Mouse (Mus musculus) induced T-regulatory cell, adult 2 months (primary cell): ENCODE results near the gene Slc6a9.
A peak's percentile ranks its signal among the peaks of the same experiment; 100 is the strongest.

Experiments used
- DNase-seq: peaks from one replicate; pipeline ENCODE4 v3.0.0-alpha.2; 2012; ENCODE audit warnings: low read depth

Gene Slc6a9

GRCm38 (mm10) chr4:117834457-117834844 is at the start of gene Slc6a9:
Gene Slc6a9 (plus strand): TSS chr4:117834506.
- no peak for DNase-seq

GRCm38 (mm10) chr4:117786963-117787362 is 47.3 kb upstream of the Slc6a9 start:
- peak; percentile 26 for DNase-seq

DNA sequence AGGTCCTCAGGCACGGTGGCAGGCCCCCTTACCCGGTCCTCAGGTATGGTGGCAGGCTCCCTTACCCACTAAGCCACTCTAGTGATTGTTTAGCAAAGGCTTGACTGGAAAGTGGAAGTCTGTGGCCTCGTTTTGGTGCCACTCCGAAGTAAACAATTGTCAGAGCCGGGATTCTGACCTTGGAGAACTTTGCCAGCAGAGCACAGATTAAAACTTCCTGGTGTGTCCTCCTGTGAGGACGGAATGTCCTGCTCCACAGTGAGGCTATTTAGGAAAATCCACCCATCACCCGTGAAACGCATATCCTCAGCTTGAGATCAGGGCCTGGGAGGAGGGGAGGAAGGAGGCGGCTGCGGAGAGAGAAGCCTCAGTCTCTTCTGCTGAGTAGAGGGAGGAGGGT is 46.0 kb upstream of the Slc6a9 start:
- no peak for DNase-seq

DNA sequence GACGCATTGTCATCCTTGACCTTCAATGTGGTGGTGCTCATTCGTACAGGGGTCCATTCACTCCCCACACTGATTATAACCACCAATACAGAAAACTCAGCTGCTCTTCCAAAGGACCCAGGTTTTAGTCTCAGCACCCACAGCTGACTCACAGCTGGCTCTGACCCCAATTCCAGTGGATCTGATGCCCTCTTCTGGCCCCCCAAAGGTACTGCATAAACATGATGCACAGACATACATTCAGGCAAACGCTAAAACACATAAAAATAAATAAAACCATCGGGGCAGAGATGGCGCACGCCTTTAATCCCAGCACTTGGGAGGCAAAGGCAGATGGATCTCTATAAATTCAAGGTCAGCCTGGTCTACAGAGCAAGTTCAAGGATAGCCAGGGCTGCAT is 34.4 kb upstream of the Slc6a9 start:
- peak; percentile 3 for DNase-seq

GRCm38 (mm10) chr4:117806992-117807391 is 27.3 kb upstream of the Slc6a9 start:
- DNase-seq, result no peak

- no peak for DNase-seq
Measured at GRCm38 (mm10) chr4:117810933-117811332, 23.4 kb upstream of the Slc6a9 start.

DNA sequence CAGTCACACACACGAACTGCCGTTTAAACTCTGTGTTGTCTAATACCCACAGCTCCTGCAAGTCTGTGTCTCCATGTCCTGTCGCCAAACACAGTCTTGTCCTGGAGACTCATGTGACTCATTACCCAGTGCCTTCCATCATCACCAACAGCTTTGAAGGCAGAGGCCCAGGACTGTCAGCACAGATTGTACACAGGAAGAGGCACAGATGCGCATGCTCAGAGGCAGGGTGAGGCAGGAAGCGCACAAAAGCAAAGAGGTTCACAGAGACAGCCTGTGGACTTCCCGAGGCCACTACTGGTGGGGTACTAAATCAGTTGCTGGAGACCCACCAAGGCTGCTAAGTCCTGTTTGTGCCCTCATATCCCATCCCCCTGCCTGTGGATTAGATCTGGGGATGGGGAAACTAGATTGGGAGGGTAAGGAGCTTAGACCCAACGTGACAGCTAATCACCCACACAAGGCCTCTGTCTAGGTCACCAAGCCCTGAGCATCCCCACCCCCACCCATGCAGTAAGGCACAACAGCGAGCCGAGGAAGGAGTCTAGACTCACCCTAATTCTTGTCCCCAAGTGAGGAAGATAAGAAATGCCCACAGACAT is 20.6 kb upstream of the Slc6a9 start:
- no peak for DNase-seq

GRCm38 (mm10) chr4:117814333-117814732 is 20.0 kb upstream of the Slc6a9 start:
- DNase-seq, result no peak

- no peak for DNase-seq
Measured at GRCm38 (mm10) chr4:117816776-117817175, 17.5 kb upstream of the Slc6a9 start.

DNA sequence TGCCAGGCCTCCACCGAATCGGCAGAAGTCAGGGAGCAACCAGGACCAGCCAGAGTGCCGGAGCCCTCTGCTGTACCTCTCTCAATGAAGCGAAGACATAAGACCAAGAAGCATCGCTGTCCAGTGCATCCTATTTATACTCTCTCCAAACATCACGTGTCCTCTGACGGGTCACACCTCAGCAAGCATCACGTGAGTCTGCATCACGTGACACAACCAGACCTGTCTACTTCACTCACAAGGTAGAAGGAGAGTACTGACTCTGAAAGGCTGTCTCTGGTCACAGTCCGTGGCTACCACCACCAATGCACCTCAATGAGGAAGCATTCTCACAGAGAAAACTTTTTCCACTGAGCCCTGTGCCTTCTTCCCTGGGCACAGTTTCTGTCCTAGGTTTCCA is 16.3 kb upstream of the Slc6a9 start:
- no peak for DNase-seq

GRCm38 (mm10) chr4:117828572-117829145 is 5.6 kb upstream of the Slc6a9 start:
- DNase-seq, result no peak

- DNase-seq, result peak; percentile 46
Measured at GRCm38 (mm10) chr4:117829260-117830123, 4.8 kb upstream of the Slc6a9 start.

- DNase-seq, result no peak
Measured at GRCm38 (mm10) chr4:117830124-117830551, 4.2 kb upstream of the Slc6a9 start.

- DNase-seq, result no peak
Measured at GRCm38 (mm10) chr4:117830801-117831200, 3.5 kb upstream of the Slc6a9 start.

DNA sequence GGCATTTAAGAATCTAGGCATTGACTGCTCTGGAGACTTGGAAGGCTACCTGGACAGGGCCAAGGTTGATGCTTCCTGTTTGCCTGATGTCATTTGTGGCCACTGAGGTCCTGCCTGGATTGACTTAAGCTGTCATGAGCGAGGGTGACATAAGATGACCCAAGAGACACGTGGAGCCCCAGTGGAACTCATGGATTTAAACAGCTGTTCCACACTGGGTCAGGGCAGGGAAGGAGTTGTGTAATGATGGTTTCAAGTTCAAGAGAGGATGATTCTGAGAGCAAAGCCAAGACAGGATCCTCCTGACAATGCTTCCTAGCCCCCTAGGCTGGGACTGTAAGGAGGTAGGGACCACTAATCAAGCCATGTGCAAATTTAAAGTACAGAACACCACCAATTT is 2.8 kb upstream of the Slc6a9 start:
- no peak for DNase-seq

DNA sequence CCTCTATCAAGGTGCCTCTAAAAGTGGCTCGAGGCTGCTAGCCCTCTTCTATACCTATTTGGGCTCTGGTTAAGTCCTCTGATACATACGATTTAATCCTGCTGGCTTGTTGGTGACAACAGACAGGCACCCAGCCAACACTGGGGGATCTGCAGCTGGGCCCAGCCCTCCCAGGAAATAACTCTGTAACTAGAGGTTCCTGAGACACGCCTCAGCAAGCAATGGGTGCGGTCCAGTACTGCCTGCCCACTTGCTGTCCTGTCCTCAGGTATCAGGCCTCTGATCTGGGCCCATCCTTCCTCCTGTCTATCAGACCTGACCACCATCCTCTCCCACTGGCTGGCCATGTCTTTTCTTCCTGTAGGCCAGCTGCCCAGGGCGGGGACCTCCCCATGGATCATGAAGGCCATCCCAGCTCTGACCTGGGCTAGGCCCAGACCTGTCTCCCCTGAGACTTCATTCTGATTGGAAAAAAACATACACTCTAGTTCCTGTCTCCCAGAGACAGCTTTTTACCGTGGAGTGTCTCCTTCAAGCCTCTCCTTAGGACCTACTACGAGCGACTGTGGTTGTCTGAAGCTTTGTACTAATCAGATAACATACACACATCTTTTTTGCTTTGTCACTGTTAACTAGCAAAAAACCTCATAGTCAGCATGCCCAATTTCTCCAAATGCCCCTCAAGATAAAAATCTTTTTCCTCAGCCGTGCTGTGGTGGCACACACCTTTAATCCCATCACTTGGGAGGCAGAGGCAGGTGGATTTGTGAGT is 2.2 kb upstream of the Slc6a9 start:
- no peak for DNase-seq

- DNase-seq, result peak; percentile 60
Measured at GRCm38 (mm10) chr4:117834845-117835530, 682 bp downstream of the Slc6a9 start.

DNA sequence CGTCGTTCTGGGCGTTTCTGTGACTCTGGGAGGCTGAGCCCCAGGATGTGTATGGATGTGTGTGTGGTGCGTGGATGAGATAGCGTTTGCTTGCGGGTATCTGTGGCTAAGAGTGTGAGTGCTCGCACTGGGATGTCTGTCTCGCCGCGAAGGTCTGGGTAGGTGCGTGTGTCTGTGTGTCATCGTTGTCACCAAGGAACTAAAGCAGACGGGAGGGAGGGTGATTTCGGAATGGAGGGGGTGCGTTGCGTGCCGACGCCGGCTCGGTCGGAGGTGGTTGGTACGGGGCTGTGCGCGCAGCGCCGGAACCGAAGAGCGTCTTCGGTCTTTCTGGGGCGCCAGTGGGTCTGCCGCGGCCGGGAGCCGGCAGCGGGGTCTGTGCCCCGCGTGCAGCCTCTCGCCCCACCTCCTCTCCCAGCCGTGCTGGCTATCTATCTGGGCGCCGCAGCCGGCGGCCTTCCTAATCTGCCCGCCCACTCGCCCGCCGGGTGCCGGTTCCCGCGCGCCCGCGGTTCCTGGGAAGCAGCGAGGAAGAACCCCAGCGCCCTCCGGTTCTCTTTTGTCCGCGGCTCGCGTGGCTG is 1.3 kb downstream of the Slc6a9 start:
- peak; percentile 51 for DNase-seq

GRCm38 (mm10) chr4:117836204-117836767 is 2.0 kb downstream of the Slc6a9 start:
- DNase-seq, result peak; percentile 85

DNA sequence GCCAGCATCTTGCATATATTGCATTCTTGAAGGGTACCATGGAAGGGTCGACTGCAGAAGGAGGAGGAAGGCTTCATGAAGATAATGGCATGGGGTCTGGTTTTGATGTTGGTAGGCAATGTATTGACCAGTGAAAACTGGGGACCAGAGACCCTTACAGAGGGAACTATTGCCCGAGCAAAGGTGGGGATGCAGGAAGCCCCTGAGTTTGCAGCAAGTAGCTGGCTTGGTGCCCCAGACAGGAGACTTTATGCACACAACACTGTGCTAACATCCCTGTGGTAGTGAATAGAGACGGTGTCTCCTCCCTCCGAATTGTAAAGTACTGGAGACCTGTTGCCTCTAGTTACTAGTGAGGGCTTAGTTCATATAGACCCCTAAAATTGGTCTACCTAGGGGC is 3.0 kb downstream of the Slc6a9 start:
- DNase-seq, result no peak

DNA sequence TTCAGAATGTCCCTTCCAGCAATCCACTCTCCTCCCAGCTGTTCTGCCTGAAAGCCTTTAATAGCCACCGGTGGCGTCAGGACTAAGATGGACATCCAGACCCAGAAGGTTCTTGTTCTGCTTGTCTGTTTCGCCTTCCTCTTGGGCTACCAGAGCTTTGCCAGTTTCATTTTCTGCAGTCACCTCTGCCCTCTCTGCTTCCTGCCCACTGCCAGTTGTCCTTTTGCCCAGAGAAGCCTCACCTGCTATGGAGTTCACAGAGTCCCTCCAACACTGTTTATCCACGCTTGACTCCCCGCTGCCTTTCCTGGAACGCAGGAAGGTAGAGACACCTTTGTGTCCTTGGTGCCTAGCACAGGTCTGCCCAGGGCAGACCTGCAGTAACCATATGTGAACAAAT is 5.1 kb downstream of the Slc6a9 start:
- DNase-seq, result no peak
